Mouse (Mus musculus) A20 (cell line): ENCODE measurements around the gene Drd2.

ENCODE experiments used
- DNase-seq: peaks from one replicate; pipeline ENCODE4 v3.0.0-alpha.2; 2011; ENCODE audit warnings: low read depth, low spot score

The Drd2 gene

DNA sequence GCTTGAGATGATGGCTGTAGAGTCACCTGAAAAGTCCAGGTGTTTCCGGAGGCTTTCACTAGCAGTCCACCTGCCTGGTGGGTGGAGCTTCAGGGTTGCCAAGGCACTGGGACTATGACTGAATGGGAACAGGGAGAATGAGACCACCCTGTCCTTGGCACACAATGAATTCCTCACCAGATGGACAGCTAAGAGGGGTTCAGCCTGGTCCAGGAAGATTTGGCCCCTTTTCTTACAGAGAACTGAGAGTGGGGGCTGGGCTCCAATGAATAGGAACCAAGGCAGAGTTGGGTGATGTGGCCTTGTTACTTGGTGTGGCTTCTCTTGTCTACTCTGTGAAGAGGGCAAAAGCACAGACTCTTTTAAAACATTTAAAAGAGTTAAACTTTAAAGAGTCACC is 112.0 kb downstream of the Drd2 start:
- no peak for DNase-seq

DNA sequence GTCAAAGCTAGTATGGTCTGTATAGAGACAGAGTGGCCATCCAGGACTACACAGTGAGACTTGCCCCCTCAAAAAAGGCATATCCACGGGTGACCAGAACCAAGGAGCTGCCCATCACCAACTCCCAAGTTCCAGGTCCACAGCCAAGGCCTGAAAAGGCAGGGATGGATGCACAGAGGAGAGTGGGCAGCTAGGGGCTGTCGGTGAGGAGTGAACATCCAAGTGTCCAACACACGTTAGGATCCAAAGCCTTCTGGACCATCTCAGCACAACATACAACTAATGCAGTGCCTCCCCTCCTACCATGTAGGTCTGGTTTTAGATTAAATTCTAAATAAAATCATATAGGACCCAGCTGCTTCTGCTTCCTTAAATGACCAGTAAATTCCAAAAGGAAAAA is 115.7 kb downstream of the Drd2 start:
- DNase-seq, result no peak
